Mouse (Mus musculus): ENCODE results near the gene Cdc42ep4.

The Cdc42ep4 gene

DNA sequence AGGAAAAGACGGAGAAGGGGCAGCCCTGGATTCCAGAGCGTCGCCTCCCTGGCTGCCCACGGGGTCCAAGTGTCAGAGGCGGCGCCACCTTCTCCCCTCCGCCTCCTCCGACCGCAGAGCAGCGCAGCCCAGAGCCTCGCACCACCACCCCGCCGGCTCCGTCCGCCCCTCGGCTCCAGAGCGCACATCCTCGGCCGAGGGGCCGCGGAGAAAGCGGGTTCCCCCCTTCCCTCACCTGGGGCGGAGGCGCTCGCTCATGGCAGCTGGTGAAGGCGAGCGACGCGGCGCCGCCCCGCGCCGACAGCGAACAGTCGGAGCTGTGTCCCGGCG, 68.1 kb downstream of the Cdc42ep4 start:
- DNase-seq (ENCODE audit: low read depth, low spot score): no peak

DNA sequence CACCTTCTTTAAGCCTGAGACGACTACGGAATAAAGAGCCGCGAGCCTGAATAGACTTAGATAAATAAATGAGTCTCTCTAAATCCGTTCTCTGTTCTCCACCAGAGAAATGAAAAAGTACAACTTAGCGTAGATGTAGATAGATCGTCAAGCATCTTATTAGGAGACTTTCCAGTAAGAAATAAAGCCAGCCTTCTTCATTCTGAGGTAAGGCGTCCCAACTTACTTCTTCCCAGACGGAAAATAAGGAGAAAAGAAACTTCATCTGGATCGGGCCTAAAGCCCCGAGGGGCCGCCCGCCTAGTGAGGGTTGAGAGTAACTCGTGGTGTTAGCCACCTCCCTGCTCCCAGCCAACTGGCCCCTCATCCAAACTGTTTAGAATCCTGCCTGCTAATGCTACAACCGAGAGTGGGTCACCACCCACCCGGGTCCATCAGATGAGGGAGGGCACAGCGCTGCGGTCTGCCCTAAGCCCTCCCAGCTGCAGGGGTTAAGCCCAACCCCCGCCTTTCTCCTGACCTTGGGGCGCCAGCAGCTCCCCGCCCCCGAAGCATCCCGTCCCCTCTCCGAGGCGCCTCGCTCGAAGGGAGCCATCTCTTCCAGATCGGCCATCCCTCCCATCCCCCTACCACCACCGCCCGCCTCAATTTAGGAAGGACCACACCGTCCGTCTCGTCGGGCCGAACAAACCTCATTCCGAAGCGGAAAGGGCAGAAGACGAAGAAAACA, 68.6 kb downstream of the Cdc42ep4 start:
- peak; percentile 84 for DNase-seq (ENCODE audit: low read depth, low spot score)

- DNase-seq (ENCODE audit: low read depth, low spot score): no peak
Observed at GRCm38 (mm10) chr11:113681979-113682378, 69.7 kb downstream of the Cdc42ep4 start.

DNA sequence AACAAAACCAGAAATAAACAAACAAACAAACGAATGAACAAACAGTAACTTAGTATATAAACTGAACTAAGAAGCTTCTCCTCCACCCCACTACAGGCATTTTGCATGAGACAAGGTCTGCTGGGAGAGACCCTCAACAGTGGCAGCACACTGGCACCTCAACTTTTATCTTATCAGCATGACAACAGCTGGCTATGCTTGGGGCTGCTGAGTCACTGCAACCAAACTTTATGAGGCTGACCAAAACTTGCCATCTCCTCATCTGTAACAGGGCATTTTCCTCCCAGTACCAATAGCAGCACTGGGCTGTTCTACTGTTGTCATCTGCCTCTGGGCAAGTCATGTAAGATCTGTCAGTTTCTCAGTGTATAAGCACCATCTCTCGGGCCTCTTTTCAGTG, 70.7 kb downstream of the Cdc42ep4 start:
- no peak for DNase-seq (ENCODE audit: low read depth, low spot score)

DNA sequence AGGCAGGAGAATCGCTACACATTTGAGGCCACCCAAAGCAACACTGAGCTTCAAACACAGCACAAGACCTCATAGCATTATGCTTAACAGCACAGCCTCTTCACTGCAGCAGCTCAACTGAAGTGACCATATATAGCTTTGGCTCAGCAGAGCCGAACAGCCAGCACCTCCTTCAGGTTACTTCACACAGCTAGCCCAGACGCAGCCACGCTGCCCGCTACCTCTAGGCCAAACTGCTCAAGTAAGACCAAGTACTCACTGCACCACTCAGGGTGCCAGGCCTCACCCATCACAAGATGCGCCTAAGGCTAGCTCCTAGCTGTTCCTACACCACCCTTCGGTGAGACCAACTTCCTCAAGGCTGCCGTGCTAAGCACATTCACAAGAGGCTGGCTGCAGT, 73.3 kb downstream of the Cdc42ep4 start:
- DNase-seq (ENCODE audit: low read depth, low spot score): no peak

GRCm38 (mm10) chr11:113677378-113677777, 74.3 kb downstream of the Cdc42ep4 start:
- no peak for DNase-seq (ENCODE audit: low read depth, low spot score)

Measured in R1 (cell line).